Mouse (Mus musculus): ENCODE results near the gene Cyp27a1. TPM values are rescaled to one million over a fixed set of nuclear protein-coding genes. Genes with fewer than 3 reads are reported as not detected.
A peak's percentile ranks its signal among the peaks of the same experiment; 100 is the strongest.

Gene Cyp27a1
- polyA plus RNA-seq, 1 experiment from 2014 or later: 8.9 TPM

- no peak overlapping the region for H3K9ac ChIP-seq (ENCODE audit: low read depth, low read length)
- H3K9me3 ChIP-seq (replicated peaks; ENCODE audit: control insufficient read depth, low read length): no peaks in the 10 kb centered on the region
- no peaks in the 10 kb centered on the region for H3K36me3 ChIP-seq (ENCODE audit: control insufficient read depth, insufficient read depth)
- H3K4me1 ChIP-seq (ENCODE audit: control insufficient read depth, low read depth, low read length): no peaks in the 10 kb centered on the region
- H3K27me3 ChIP-seq (ENCODE audit: control insufficient read depth, insufficient read depth, low read depth, low read length): peaks cover 73% of the 10 kb centered on the region
- no peak overlapping the region for H3K27ac ChIP-seq (ENCODE audit: low read length)
- H3K4me3 ChIP-seq (ENCODE audit: low read depth, low read length): peak overlapping the region; percentile 22
- ATAC-seq (ENCODE audit: low read depth): no peak
- WGBS (ENCODE audit: insufficient replicate concordance): 3% methylated on average over 41 of the region's 51 CpGs
- H3K4me2 ChIP-seq (ENCODE audit: low read depth, low read length): peak overlapping the region; percentile 51
These were observed 58.7 kb downstream of the Cyp27a1 start for GRCm38 (mm10) chr1:74771931-74772620.

GRCm38 (mm10) chr1:74773136-74773535 lies 59.8 kb downstream of the Cyp27a1 start:
- no peaks in the 10 kb centered on the region for H3K4me1 ChIP-seq (ENCODE audit: control insufficient read depth, low read depth, low read length)
- H3K36me3 ChIP-seq (ENCODE audit: control insufficient read depth, insufficient read depth): no peaks in the 10 kb centered on the region
- peak; percentile 88 for ATAC-seq (ENCODE audit: low read depth)
- H3K9ac ChIP-seq (ENCODE audit: low read depth, low read length): no peak overlapping the region
- 0 out of 2 replicates have a peak overlapping the region, but pooled peaks have one; percentile 9 for H3K4me2 ChIP-seq (ENCODE audit: low read depth, low read length)
- H3K4me3 ChIP-seq (ENCODE audit: low read depth, low read length): no peak overlapping the region
- H3K9me3 ChIP-seq (replicated peaks; ENCODE audit: control insufficient read depth, low read length): no peaks in the 10 kb centered on the region
- H3K27me3 ChIP-seq (ENCODE audit: control insufficient read depth, insufficient read depth, low read depth, low read length): peaks cover 71% of the 10 kb centered on the region
- no peak overlapping the region for H3K27ac ChIP-seq (ENCODE audit: low read length)
- WGBS (ENCODE audit: insufficient replicate concordance): 0% methylated on average over 15 of the region's 15 CpGs

DNA sequence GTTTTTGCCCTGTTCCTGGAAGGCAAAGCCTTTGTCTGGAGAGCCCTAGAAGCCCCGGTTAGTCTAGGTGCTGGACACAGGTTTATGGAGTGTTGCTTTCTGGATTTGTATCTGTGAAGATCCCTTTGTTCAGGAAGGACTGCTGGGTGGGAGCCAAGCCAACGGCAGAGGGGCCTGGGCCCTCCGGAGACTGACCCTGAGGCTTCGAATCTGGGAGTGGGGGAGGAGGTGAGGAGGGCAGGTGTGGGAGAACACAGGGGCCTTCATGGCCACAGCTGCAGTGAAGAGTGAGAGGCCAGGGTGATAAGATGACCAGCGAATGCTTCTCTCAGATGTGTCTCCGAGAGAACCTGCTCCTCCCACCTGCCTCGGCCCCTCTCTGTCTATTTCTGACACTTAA lies 60.7 kb downstream of the Cyp27a1 start:
- no peaks in the 10 kb centered on the region for H3K9me3 ChIP-seq (replicated peaks; ENCODE audit: control insufficient read depth, low read length)
- H3K9ac ChIP-seq (ENCODE audit: low read depth, low read length): no peak overlapping the region
- WGBS (ENCODE audit: insufficient replicate concordance): 19% methylated on average over 7 of the region's 7 CpGs
- no peak overlapping the region for H3K4me3 ChIP-seq (ENCODE audit: low read depth, low read length)
- H3K36me3 ChIP-seq (ENCODE audit: control insufficient read depth, insufficient read depth): no peaks in the 10 kb centered on the region
- H3K4me1 ChIP-seq (ENCODE audit: control insufficient read depth, low read depth, low read length): no peaks in the 10 kb centered on the region
- peaks cover 67% of the 10 kb centered on the region for H3K27me3 ChIP-seq (ENCODE audit: control insufficient read depth, insufficient read depth, low read depth, low read length)
- no peak overlapping the region for H3K4me2 ChIP-seq (ENCODE audit: low read depth, low read length)
- no peak overlapping the region for H3K27ac ChIP-seq (ENCODE audit: low read length)
- no peak for ATAC-seq (ENCODE audit: low read depth)

DNA sequence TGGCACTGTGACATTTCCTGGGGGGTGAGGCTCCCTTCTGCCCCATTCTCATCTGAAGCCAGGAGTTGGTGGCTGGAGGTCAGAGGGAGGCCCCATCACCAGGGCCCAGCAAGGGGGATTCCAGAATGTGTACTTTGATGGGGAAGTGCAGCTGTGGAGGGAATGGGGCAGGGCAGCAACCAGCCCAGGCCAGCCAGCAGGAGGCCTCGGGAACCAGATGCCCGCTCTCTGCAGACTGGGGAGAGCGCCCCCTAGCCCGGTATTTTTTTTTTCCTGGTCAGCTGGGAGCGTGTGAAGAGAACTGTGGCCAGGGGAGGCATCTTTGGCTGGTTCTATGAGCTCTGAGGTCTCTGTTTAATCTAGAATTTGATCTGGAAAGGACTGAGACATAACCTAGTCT lies 62.4 kb downstream of the Cyp27a1 start:
- H3K4me2 ChIP-seq (ENCODE audit: low read depth, low read length): no peak overlapping the region
- WGBS (ENCODE audit: insufficient replicate concordance): 7% methylated on average over 5 of the region's 5 CpGs
- H3K9me3 ChIP-seq (replicated peaks; ENCODE audit: control insufficient read depth, low read length): no peaks in the 10 kb centered on the region
- H3K4me1 ChIP-seq (ENCODE audit: control insufficient read depth, low read depth, low read length): no peaks in the 10 kb centered on the region
- H3K27ac ChIP-seq (ENCODE audit: low read length): no peak overlapping the region
- H3K9ac ChIP-seq (ENCODE audit: low read depth, low read length): no peak overlapping the region
- no peak for ATAC-seq (ENCODE audit: low read depth)
- H3K27me3 ChIP-seq (ENCODE audit: control insufficient read depth, insufficient read depth, low read depth, low read length): peaks cover 58% of the 10 kb centered on the region
- no peaks in the 10 kb centered on the region for H3K36me3 ChIP-seq (ENCODE audit: control insufficient read depth, insufficient read depth)
- H3K4me3 ChIP-seq (ENCODE audit: low read depth, low read length): no peak overlapping the region

DNA sequence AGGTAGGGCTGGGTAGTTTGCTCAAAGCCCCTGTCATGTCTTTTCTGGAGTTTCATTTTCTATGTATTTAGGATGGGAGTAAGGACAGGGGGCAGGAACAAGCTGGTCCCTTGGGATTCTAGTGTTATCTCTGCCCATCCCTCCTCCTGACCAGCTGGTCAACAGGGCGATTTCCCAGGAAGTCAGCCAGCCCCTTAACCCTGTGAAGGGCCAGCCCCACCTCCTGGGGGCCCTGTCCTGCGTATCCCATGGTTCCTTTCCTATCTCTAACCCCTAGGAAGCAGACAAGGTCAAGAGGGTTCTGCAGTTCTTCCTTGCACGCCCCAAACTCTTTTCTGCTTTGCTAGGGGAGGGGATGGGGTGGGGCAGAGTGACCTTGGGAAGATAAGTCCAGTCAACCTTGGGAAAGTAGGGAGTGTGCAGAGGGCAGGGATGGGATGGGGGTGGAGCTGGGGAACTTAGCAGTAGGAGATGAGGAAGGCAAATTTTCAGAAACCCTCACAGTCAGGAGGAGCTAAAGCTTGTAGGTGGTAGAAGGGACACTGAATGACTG lies 65.6 kb downstream of the Cyp27a1 start:
- peaks cover 58% of the 10 kb centered on the region for H3K27me3 ChIP-seq (ENCODE audit: control insufficient read depth, insufficient read depth, low read depth, low read length)
- H3K4me2 ChIP-seq (ENCODE audit: low read depth, low read length): no peak overlapping the region

DNA sequence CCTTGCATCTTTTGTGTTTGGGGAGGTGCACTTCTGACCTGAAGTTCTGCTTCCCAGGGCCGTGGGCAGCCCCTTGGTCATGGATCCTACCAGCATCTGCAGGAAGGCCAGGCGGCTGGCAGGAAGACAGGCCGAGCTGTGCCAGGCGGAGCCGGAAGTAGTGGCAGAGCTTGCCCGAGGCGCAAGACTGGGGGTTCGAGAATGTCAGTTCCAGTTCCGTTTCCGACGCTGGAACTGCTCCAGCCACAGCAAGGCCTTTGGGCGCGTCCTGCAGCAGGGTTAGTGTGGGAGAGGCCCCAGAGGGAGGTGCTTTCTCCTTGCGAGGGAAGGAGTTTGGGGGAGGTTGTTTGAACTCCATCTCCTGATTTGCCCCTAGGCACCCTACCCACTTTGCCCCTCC lies 68.7 kb downstream of the Cyp27a1 start:
- 9% methylated on average over 14 of the region's 14 CpGs for WGBS (ENCODE audit: insufficient replicate concordance)
- ATAC-seq (ENCODE audit: low read depth): no peak
- H3K4me2 ChIP-seq (ENCODE audit: low read depth, low read length): no peak overlapping the region
- no peak overlapping the region for H3K4me3 ChIP-seq (ENCODE audit: low read depth, low read length)
- H3K4me1 ChIP-seq (ENCODE audit: control insufficient read depth, low read depth, low read length): no peaks in the 10 kb centered on the region; the same call in 1 of the 2 replicates
- H3K27me3 ChIP-seq (ENCODE audit: control insufficient read depth, insufficient read depth, low read depth, low read length): peaks cover 67% of the 10 kb centered on the region
- no peak overlapping the region for H3K27ac ChIP-seq (ENCODE audit: low read length)
- H3K9me3 ChIP-seq (replicated peaks; ENCODE audit: control insufficient read depth, low read length): no peaks in the 10 kb centered on the region
- no peaks in the 10 kb centered on the region for H3K36me3 ChIP-seq (ENCODE audit: control insufficient read depth, insufficient read depth)
- H3K9ac ChIP-seq (ENCODE audit: low read depth, low read length): no peak overlapping the region

More for the DNA sequence above, 65.6 kb downstream of the Cyp27a1 start:
- Histone ChIP-seq H3K9ac (ENCODE audit: low read depth, low read length) (no peak overlapping the region), H3K36me3 (ENCODE audit: control insufficient read depth, insufficient read depth) (no peaks in the 10 kb centered on the region), H3K27ac (ENCODE audit: low read length) (no peak overlapping the region), H3K4me3 (ENCODE audit: low read depth, low read length) (no peak overlapping the region), H3K4me1 (ENCODE audit: control insufficient read depth, low read depth, low read length) (no peaks in the 10 kb centered on the region; the same call in 1 of the 2 replicates), H3K9me3 (replicated peaks; ENCODE audit: control insufficient read depth, low read length) (no peaks in the 10 kb centered on the region)
- ATAC-seq (ENCODE audit: low read depth): no peak
- 28% methylated on average over 3 of the region's 3 CpGs for WGBS (ENCODE audit: insufficient replicate concordance)

- H3K4me1 ChIP-seq (ENCODE audit: control insufficient read depth, low read depth, low read length): no peaks in the 10 kb centered on the region; the same call in 1 of the 2 replicates
- H3K9ac ChIP-seq (ENCODE audit: low read depth, low read length): no peak overlapping the region
- WGBS (ENCODE audit: insufficient replicate concordance): 7% methylated on average over 13 of the region's 13 CpGs
- no peaks in the 10 kb centered on the region for H3K36me3 ChIP-seq (ENCODE audit: control insufficient read depth, insufficient read depth)
- ATAC-seq (ENCODE audit: low read depth): no peak
- H3K27ac ChIP-seq (ENCODE audit: low read length): no peak overlapping the region
- H3K9me3 ChIP-seq (replicated peaks; ENCODE audit: control insufficient read depth, low read length): no peaks in the 10 kb centered on the region
- no peak overlapping the region; the same call in 1 of the 2 replicates for H3K4me3 ChIP-seq (ENCODE audit: low read depth, low read length)
- peak overlapping the region; percentile 53 for H3K4me2 ChIP-seq (ENCODE audit: low read depth, low read length)
- H3K27me3 ChIP-seq (ENCODE audit: control insufficient read depth, insufficient read depth, low read depth, low read length): peaks cover 80% of the 10 kb centered on the region
These were observed 70.2 kb downstream of the Cyp27a1 start for GRCm38 (mm10) chr1:74783554-74783953.

DNA sequence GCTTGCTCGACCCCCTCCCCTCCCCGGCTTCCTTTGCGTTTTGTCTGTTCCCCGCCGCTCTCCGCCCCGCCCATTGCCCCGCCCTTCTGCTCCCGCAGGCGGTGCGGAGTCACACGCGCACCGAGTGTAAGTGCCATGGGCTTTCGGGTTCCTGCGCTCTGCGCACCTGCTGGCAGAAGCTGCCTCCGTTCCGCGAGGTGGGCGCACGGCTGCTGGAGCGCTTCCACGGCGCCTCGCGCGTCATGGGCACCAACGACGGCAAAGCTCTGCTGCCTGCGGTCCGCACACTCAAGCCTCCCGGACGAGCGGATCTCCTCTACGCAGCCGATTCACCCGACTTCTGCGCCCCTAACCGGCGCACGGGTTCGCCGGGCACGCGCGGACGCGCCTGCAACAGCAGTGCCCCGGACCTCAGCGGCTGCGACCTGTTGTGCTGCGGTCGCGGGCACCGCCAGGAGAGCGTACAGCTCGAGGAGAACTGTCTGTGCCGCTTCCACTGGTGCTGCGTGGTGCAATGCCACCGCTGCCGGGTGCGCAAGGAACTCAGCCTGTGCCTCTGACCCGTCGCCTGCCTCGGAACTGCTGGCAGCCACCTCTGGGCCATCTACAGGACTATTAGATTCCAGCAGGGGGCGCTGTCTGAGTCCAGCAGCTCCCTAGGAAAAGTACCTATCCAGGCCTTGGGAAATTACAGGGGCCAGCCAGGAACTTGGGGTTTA lies 70.8 kb downstream of the Cyp27a1 start:
- H3K36me3 ChIP-seq (ENCODE audit: control insufficient read depth, insufficient read depth): no peaks in the 10 kb centered on the region
- H3K27ac ChIP-seq (ENCODE audit: low read length): no peak overlapping the region
- peaks cover 86% of the 10 kb centered on the region for H3K27me3 ChIP-seq (ENCODE audit: control insufficient read depth, insufficient read depth, low read depth, low read length)
- peak overlapping the region; percentile 42 for H3K4me3 ChIP-seq (ENCODE audit: low read depth, low read length)
- H3K9me3 ChIP-seq (replicated peaks; ENCODE audit: control insufficient read depth, low read length): no peaks in the 10 kb centered on the region
- no peak overlapping the region for H3K9ac ChIP-seq (ENCODE audit: low read depth, low read length)
- under 1% methylated on average over 67 of the region's 67 CpGs for WGBS (ENCODE audit: insufficient replicate concordance)
- no peak for ATAC-seq (ENCODE audit: low read depth)
- no peaks in the 10 kb centered on the region; the same call in 1 of the 2 replicates for H3K4me1 ChIP-seq (ENCODE audit: control insufficient read depth, low read depth, low read length)
- peak overlapping the region; percentile 53 for H3K4me2 ChIP-seq (ENCODE audit: low read depth, low read length)

Data from liver, embryonic 16.5 days (tissue).